Mouse (Mus musculus) forebrain, embryonic 12.5 days (tissue): ENCODE results near the gene Plb1. TPM values are rescaled to one million over a fixed set of nuclear protein-coding genes. Genes with fewer than 3 reads are reported as not detected.

Experiments used
- ATAC-seq: fragments of 200-750 bp; cut with Nextera tagmentation; 2 replicates; pipeline ENCODE4 v1.8.0; 2017; ENCODE audit warnings: moderate TSS enrichment; ENCODE audit not compliant: low FRiP score
- H3K27ac ChIP-seq: fragments of 300-500 bp; sonication (generic); 2 replicates; pipeline ENCODE4 v1.5.1; 2016; ENCODE audit warnings: mild to moderate bottlenecking
- H3K27me3 ChIP-seq: fragments of 300-500 bp; sonication (generic); 2 replicates; pipeline ENCODE4 v1.6.1; 2016; ENCODE audit warnings: mild to moderate bottlenecking
- H3K36me3 ChIP-seq: fragments of 300-500 bp; sonication (generic); replicated peaks from 2 replicates; pipeline ENCODE4 v1.6.1; 2016; ENCODE audit warnings: mild to moderate bottlenecking
- H3K4me1 ChIP-seq: fragments of 300-500 bp; sonication (generic); 2 replicates; pipeline ENCODE4 v1.6.1; 2016
- H3K4me2 ChIP-seq: fragments of 300-500 bp; sonication (generic); 2 replicates; pipeline ENCODE4 v1.6.1; 2016; ENCODE audit warnings: mild to moderate bottlenecking, moderate library complexity
- H3K4me3 ChIP-seq: fragments of 300-500 bp; sonication (generic); replicated peaks from 2 replicates; pipeline ENCODE4 v1.5.1; 2016; ENCODE audit warnings: mild to moderate bottlenecking
- H3K9ac ChIP-seq: fragments of 300-500 bp; sonication (generic); 2 replicates; pipeline ENCODE4 v1.6.1; 2016; ENCODE audit warnings: mild to moderate bottlenecking
- H3K9me3 ChIP-seq: fragments of 300-500 bp; sonication (generic); 2 replicates; pipeline ENCODE4 v1.6.1; 2016
- WGBS: fragments of 180-500 bp; shearing (Covaris S2); methylation state at CpG from one replicate; pipeline ENCODE4 v1.1.7; 2016; 5-methylcytosine and 5-hydroxymethylcytosine counted together
- polyA plus RNA-seq: library from polyadenylated mRNA; unstranded; fragments of >200 nt; fragmentation: Nextera tagmentation; extraction: Ambion mirVana; gene quantifications from 2 replicates; pipeline ENCODE4 v1.2.1, GENCODE M21; 2016

The Plb1 gene
- polyA plus RNA-seq, 1 experiment from 2014 or later: 0.20 TPM

DNA sequence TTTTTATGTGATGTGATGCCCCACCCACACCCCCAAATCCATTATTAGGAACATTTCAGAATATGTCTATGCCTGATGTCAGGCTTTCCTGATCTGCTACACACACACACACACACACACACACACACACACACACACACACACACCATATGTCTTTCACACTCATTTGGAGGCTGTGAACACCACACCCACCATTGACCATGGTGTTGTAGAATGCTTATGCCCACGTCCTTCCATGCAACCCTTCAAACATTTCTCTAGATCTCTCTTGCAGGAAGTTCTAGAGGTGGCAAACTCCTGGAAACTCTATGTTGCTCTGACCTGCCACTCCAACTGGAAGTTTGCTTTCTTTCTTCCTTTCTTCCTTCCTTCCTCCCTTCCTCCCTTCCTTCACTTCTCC, 77.2 kb downstream of the Plb1 start:
- WGBS: 63% methylated on average over 1 of the region's 1 CpGs
- Histone ChIP-seq H3K4me1 (no peaks in the 10 kb centered on the region), H3K36me3 (no peaks in the 10 kb centered on the region), H3K4me2 (no peak overlapping the region), H3K9ac (no peak overlapping the region), H3K9me3 (no peaks in the 10 kb centered on the region), H3K27me3 (no peaks in the 10 kb centered on the region), H3K27ac (no peak overlapping the region), H3K4me3 (no peak overlapping the region)
- no peak for ATAC-seq

DNA sequence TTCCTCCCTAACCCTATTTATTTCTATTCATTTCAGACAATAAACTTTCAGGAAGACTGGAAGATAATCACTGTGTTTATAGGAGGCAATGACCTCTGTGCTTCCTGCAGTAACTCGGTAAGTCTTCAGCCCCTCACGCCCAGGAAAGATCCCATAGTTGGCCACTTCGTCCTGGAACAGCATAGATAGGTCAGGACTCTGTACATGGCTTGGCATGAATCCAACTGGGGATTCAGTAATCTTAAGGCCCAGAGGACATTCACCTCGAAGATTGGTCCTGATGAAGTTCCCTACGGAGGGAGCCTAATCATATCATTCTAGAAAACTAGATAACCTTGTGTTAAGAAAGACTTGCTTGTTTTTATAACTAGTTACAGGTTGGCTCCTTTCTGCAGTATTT, 78.3 kb downstream of the Plb1 start:
- Histone ChIP-seq H3K27ac (no peak overlapping the region), H3K4me2 (no peak overlapping the region), H3K9ac (no peak overlapping the region), H3K9me3 (no peaks in the 10 kb centered on the region), H3K36me3 (no peaks in the 10 kb centered on the region), H3K27me3 (no peaks in the 10 kb centered on the region), H3K4me1 (no peaks in the 10 kb centered on the region), H3K4me3 (no peak overlapping the region)
- WGBS: 82% methylated on average over 5 of the region's 5 CpGs
- no peak for ATAC-seq

DNA sequence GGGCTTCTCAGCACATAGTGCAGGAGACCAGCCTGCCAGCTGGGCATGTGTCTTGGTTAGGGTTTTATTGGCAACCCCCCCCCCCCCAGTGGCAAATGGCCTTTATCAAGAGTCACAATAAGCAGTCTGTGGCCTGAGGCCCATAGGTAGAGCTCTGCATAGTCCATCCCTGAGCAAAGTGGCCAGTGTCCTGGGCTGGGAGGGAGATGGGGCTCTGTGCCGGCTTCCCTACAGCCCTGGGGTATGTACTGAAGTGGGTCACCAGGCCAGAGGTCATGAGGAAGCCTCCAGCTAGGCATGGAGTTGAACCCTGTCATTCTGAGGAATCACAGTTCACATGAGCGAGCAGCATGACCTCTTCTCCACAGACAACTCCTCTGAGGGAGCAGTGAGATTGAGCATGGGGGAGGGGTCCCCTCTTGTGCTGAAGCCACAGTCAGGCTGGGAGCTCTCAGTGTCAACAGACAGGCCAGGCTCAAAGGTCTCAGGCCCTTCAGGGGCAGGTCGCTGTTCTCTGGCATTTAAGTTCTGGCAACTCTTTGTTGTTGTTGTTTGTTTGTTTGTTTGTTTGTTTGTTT, 79.2 kb downstream of the Plb1 start:
- no peaks in the 10 kb centered on the region for H3K27me3 ChIP-seq
- H3K4me1 ChIP-seq: no peaks in the 10 kb centered on the region
- no peak overlapping the region for H3K9ac ChIP-seq
- H3K9me3 ChIP-seq: no peaks in the 10 kb centered on the region
- no peak overlapping the region for H3K4me3 ChIP-seq
- 72% methylated on average over 3 of the region's 3 CpGs for WGBS
- H3K4me2 ChIP-seq: no peak overlapping the region
- no peak for ATAC-seq
- H3K27ac ChIP-seq: no peak overlapping the region
- H3K36me3 ChIP-seq: no peaks in the 10 kb centered on the region

DNA sequence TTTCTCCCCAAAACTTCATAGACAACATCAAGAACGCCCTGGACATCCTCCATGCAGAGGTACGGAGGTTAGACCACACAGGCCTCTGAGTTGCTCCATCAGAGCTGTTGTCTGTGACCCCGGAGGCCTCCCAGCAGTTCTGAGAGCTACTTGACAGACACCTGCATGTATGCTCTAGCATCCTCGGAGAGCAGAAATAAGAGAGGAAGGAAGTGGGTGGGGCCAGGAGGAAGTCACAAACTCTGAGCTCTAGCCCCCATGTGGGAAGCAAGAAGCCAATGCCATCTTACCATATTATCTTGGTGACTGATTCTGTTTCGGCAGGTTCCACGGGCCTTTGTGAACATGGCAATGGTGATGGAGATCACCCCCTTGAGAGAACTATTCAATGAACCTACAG, 81.2 kb downstream of the Plb1 start:
- no peak overlapping the region for H3K9ac ChIP-seq
- no peak overlapping the region for H3K27ac ChIP-seq
- H3K27me3 ChIP-seq: no peaks in the 10 kb centered on the region
- H3K4me1 ChIP-seq: no peaks in the 10 kb centered on the region
- no peak overlapping the region for H3K4me3 ChIP-seq
- 81% methylated on average over 6 of the region's 6 CpGs for WGBS
- no peak overlapping the region for H3K4me2 ChIP-seq
- no peaks in the 10 kb centered on the region for H3K36me3 ChIP-seq
- H3K9me3 ChIP-seq: no peaks in the 10 kb centered on the region
- no peak for ATAC-seq

DNA sequence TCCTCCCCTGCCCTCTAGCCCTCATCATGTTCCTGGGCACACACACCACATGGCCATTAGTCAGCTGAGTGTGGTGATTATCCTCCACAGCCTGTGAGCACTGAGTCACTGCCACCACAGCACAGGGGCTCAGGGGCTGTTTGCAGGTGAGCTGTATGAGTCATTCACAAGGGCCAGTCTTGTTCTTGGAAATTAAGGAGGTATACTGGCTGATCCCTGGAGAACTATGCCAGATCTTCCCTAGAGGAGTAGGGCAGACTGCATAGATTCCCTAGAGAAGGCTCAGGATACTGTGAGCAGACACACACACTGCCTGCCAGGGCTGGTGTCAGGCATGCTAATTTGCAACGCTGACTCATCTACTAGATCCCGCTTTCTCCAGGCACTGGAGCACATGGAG, 82.2 kb downstream of the Plb1 start:
- H3K4me3 ChIP-seq: no peak overlapping the region

DNA sequence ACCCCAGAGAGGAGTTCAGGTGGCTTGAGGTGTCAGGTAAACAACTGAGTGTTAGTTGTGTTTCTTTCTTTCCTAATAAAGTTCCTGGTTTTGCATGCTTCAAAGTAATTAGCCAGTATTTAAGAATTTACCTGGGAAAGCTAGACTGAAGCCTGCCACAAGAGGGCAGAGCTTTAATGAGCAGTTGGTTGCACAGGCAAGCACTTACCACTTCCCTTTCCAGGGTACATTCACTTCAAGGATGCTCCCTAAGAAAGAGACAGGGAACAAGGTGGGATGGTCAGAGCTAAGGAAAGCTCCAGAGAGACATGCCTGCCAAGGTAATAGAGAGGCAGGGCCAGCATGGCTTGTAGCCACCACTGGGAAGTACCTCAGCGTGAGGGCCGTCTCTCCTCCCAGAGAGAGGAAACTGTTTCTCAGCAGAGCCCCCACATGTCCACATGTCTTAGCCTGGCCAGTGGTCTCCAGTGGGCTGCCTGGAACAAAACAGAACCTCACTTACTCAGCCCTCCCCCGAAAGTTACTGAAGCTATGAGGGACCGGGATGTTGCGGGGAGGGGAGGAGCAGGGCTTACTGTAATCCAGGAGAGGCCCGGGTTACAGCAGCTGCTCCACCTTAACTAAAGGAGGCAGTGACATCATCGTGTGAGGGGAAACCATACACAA, 89.8 kb downstream of the Plb1 start:
- no peak for ATAC-seq
- H3K9ac ChIP-seq: no peak overlapping the region
- H3K27me3 ChIP-seq: no peaks in the 10 kb centered on the region
- no peaks in the 10 kb centered on the region for H3K9me3 ChIP-seq
- no peak overlapping the region for H3K4me3 ChIP-seq
- no peaks in the 10 kb centered on the region for H3K4me1 ChIP-seq
- 50% methylated on average over 7 of the region's 7 CpGs for WGBS
- no peak overlapping the region for H3K27ac ChIP-seq
- H3K36me3 ChIP-seq: no peaks in the 10 kb centered on the region
- H3K4me2 ChIP-seq: no peak overlapping the region

More for the DNA sequence above, 82.2 kb downstream of the Plb1 start:
- ATAC-seq: no peak
- H3K4me1 ChIP-seq: no peaks in the 10 kb centered on the region
- no peak overlapping the region for H3K4me2 ChIP-seq
- no peak overlapping the region for H3K27ac ChIP-seq
- no peaks in the 10 kb centered on the region for H3K36me3 ChIP-seq
- H3K9me3 ChIP-seq: no peaks in the 10 kb centered on the region
- H3K9ac ChIP-seq: no peak overlapping the region
- no peaks in the 10 kb centered on the region for H3K27me3 ChIP-seq
- WGBS: 71% methylated on average over 2 of the region's 2 CpGs

DNA sequence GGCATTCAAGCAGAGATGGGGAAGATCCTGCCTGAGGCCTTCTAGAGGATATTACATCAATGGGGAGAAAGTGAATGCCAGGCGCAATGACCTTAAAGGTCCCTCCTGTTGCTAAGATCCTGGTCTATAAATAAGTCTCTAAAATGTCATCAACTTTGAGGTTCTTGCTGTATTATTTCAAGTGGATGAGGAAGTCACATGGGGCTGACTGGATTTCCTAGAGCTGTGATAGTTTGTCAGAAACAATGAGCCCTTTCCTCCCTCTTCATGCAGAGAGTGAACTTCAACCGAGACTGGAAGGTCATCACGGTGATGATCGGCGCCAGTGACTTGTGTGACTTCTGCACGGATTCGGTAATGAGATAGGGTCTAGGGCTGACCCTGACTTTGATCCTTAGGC, 95.6 kb downstream of the Plb1 start:
- H3K4me1 ChIP-seq: no peaks in the 10 kb centered on the region
- no peaks in the 10 kb centered on the region for H3K27me3 ChIP-seq
- H3K4me2 ChIP-seq: no peak overlapping the region
- no peaks in the 10 kb centered on the region for H3K36me3 ChIP-seq
- no peak overlapping the region for H3K9ac ChIP-seq
- WGBS: 92% methylated on average over 7 of the region's 7 CpGs
- no peaks in the 10 kb centered on the region for H3K9me3 ChIP-seq
- no peak for ATAC-seq
- H3K4me3 ChIP-seq: no peak overlapping the region
- no peak overlapping the region for H3K27ac ChIP-seq

DNA sequence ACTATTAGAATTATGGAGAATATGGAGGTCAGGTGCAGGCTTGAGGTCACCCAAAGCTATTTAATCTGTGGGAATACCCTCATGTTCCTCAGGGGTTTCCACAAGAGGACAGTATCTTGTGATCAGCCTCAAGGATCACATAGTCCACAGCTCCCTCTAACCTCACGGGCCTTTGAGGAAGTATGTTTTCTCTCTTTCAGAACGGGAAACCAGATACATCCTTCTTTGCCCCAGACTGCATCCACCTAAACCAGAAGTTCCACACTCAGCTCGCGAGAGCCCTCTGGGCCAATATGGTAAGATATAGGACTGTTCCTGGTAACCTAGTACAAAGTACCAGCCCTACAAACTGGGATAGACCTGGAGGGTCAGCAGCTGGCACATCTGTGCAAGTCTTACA, 100.1 kb downstream of the Plb1 start:
- 91% methylated on average over 4 of the region's 4 CpGs for WGBS

DNA sequence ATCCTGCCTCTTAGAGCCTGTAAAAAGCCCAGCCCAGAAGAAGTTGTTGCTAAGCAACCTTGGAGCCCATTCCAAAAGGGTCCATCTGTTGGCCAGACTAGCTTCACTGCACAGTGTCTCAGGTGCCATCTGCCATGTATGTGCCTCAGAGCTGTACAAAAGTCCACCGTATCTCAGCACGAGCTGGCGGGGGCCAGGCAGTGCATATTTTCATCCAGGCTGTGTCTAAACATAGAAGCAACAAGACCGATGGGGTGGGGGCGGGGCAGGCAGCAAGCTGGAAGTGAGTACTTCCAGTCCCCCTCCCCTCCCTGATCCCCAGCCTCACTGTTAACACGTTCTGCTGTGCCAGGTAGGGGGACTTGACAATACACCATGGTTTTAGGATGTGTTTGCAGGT, 102.7 kb downstream of the Plb1 start:
- H3K27me3 ChIP-seq: no peaks in the 10 kb centered on the region
- H3K27ac ChIP-seq: no peak overlapping the region
- peak; percentile 82 for ATAC-seq
- no peaks in the 10 kb centered on the region for H3K36me3 ChIP-seq
- H3K9ac ChIP-seq: no peak overlapping the region
- 46% methylated on average over 6 of the region's 6 CpGs for WGBS
- H3K4me2 ChIP-seq: no peak overlapping the region
- peaks cover 17% of the 10 kb centered on the region for H3K4me1 ChIP-seq
- H3K4me3 ChIP-seq: no peak overlapping the region
- no peaks in the 10 kb centered on the region for H3K9me3 ChIP-seq

More for the DNA sequence above, 100.1 kb downstream of the Plb1 start:
- ATAC-seq: no peak
- Histone ChIP-seq H3K9ac (no peak overlapping the region), H3K9me3 (no peaks in the 10 kb centered on the region), H3K4me3 (no peak overlapping the region), H3K27me3 (no peaks in the 10 kb centered on the region), H3K4me1 (peaks cover 17% of the 10 kb centered on the region), H3K36me3 (no peaks in the 10 kb centered on the region), H3K4me2 (no peak overlapping the region), H3K27ac (no peak overlapping the region)

DNA sequence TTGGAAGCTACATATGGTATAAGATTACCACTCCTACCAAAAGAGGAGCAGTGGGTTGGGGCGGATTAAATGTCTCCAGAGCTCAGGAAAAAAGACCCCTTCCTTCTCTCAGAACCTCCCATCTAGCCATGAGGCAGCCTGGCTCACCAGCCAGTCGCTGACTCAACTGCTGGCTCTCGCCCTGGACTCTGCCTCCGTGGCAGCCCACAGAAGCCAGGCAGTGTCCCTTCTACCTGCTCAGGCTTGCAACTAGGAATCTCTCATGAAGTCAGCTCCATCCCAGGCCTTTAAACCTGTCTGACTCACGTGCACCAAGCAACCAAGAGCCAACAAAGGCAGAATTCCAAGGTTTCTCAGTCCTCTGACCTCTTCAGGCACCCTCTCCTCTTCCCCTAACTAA, 103.6 kb downstream of the Plb1 start:
- 68% methylated on average over 5 of the region's 5 CpGs for WGBS
- H3K4me3 ChIP-seq: no peak overlapping the region
- H3K27me3 ChIP-seq: no peaks in the 10 kb centered on the region
- H3K9me3 ChIP-seq: no peaks in the 10 kb centered on the region
- no peak overlapping the region for H3K9ac ChIP-seq
- no peak for ATAC-seq
- H3K36me3 ChIP-seq: no peaks in the 10 kb centered on the region
- peaks cover 17% of the 10 kb centered on the region for H3K4me1 ChIP-seq
- H3K4me2 ChIP-seq: no peak overlapping the region
- H3K27ac ChIP-seq: no peak overlapping the region

DNA sequence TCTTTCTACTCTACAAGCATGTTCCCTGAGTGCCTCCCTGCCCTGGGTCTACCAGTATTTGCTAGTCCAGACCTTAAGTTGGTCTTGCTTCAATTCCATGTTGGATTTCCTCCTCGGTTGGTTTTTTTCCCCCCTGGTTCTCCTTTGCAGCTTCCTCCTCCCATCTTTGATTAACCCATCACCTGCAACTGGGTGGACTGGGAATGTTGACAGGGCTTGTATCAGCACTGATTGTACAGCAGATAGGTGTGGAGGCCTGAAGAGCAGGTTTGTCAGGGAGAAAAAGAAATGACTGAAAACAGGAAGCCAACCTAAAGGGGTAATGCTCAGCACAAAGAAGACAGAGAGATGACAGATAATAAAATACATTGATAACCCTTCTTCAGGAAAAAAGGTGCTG, 104.8 kb downstream of the Plb1 start:
- 93% methylated on average over 1 of the region's 1 CpGs for WGBS
- ATAC-seq: no peak
- H3K9me3 ChIP-seq: no peaks in the 10 kb centered on the region
- H3K9ac ChIP-seq: no peak overlapping the region
- H3K36me3 ChIP-seq: no peaks in the 10 kb centered on the region
- H3K27me3 ChIP-seq: no peaks in the 10 kb centered on the region
- H3K27ac ChIP-seq: no peak overlapping the region
- no peak overlapping the region for H3K4me3 ChIP-seq
- no peak overlapping the region for H3K4me2 ChIP-seq
- H3K4me1 ChIP-seq: peaks cover 17% of the 10 kb centered on the region

DNA sequence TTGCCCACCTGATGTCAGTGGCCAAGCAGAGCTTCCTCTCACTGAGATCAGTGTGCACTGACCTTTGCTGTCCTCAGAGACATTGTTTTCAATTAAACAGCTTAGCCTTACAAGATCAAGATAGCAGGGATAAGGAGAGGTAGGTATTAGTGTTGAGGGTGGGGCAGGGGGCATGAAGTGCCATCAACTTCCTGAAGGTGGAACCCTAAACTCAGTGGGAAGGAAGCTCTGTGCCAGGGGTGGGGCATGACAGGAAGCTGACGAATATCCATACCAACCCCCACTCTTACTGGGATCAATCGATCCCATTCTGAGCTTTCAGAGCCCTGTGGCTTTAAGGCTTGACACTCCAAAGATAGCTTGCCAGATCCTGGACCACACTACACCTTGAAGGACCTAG, 105.8 kb downstream of the Plb1 start:
- Histone ChIP-seq H3K27me3 (no peaks in the 10 kb centered on the region), H3K27ac (no peak overlapping the region), H3K4me2 (no peak overlapping the region), H3K9ac (no peak overlapping the region), H3K4me1 (peaks cover 17% of the 10 kb centered on the region), H3K9me3 (no peaks in the 10 kb centered on the region), H3K4me3 (no peak overlapping the region), H3K36me3 (no peaks in the 10 kb centered on the region)
- ATAC-seq: no peak
- 67% methylated on average over 2 of the region's 2 CpGs for whole genome bisulfite sequencing

DNA sequence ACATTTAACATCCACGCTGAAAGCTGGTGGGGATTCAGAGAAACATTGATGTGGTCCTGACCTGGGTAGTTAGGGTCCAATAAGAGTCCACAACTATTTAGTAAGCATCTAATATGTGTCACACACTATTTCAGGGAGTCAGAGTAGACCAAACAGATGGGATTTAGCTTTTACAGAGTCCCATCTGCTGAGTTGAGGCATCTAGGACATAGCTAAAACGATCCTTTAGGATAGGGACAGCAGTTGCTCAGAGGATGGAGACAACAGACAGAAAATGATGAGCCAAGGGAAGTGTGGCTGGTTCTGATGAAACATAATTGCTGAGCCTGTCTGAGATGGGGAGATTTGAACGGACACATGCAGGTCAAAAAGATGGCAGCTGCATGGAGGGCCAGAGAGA, 106.3 kb downstream of the Plb1 start:
- Histone ChIP-seq H3K36me3 (no peaks in the 10 kb centered on the region), H3K4me2 (no peak overlapping the region), H3K4me3 (no peak overlapping the region), H3K27ac (no peak overlapping the region), H3K4me1 (peaks cover 13% of the 10 kb centered on the region), H3K9me3 (no peaks in the 10 kb centered on the region), H3K9ac (no peak overlapping the region), H3K27me3 (no peaks in the 10 kb centered on the region)
- 85% methylated on average over 3 of the region's 3 CpGs for WGBS
- ATAC-seq: no peak
